21 mouse cellular contexts compared by ENCODE assay signal in genomic region chr15:88163438-88163837, GRCm38 (mm10).
A peak's percentile ranks its signal among the peaks of the same experiment; 100 is the strongest.
DNase-seq lines count a peak whose midpoint lies in the region; ATAC-seq lines count a peak whose summit lies in the region.
"Had no signal": no experiment of that assay in that cellular context is flagged by ENCODE, and none has a peak within 500 bp of the region (broad histone marks: within the 10 kb centered on the region; RNA-seq: fewer than 3 reads in every experiment).

No protein-coding gene starts in this region.

- H3K27ac ChIP-seq in hindbrain, embryonic 14.5 days, result peak overlapping the region; percentile 32; the same call in 1 of the 2 replicates
- no peak overlapping the region for H3K27ac ChIP-seq in hindbrain, embryonic 13.5 days
- 0 out of 2 replicates have a peak overlapping the region, but pooled peaks have one; percentile 27 for H3K27ac ChIP-seq in midbrain, embryonic 15.5 days
- H3K27ac ChIP-seq in midbrain, embryonic 16.5 days (ENCODE audit: low read length), result no peak overlapping the region
- no peak overlapping the region for H3K27ac ChIP-seq in heart, embryonic 10.5 days
- H3K27ac ChIP-seq: intestine, embryonic 15.5 days; left cerebral cortex, adult 2 months; neural tube, embryonic 15.5 days had no signal

- no peak overlapping the region for H3K4me2 ChIP-seq in hindbrain, embryonic 14.5 days (replicated peaks)
- H3K4me2 ChIP-seq in hindbrain, embryonic 13.5 days, result no peak overlapping the region
- H3K4me2 ChIP-seq in midbrain, embryonic 15.5 days, result no peak overlapping the region
- H3K4me2 ChIP-seq in midbrain, embryonic 16.5 days (ENCODE audit: low read length), result no peak overlapping the region
- H3K4me2 ChIP-seq: heart, embryonic 11.5 days; intestine, embryonic 15.5 days; liver, embryonic 11.5 days; neural tube, embryonic 15.5 days had no signal

- no peaks in the 10 kb centered on the region for H3K9me3 ChIP-seq in hindbrain, embryonic 14.5 days (ENCODE audit: control insufficient read depth, low read length)
- H3K9me3 ChIP-seq in hindbrain, embryonic 13.5 days, result no peaks in the 10 kb centered on the region
- no peaks in the 10 kb centered on the region for H3K9me3 ChIP-seq in midbrain, embryonic 15.5 days
- no peaks in the 10 kb centered on the region for H3K9me3 ChIP-seq in midbrain, embryonic 16.5 days (replicated peaks; ENCODE audit: control insufficient read depth, low read length, poor library complexity, severe bottlenecking)
- H3K9me3 ChIP-seq in heart, embryonic 10.5 days, result no peaks in the 10 kb centered on the region
- H3K9me3 ChIP-seq: intestine, embryonic 15.5 days; neural tube, embryonic 15.5 days had no signal

- 51% methylated on average over 3 of the region's 3 CpGs for WGBS in hindbrain, embryonic 14.5 days
- 56% methylated on average over 3 of the region's 3 CpGs for WGBS in hindbrain, embryonic 13.5 days
- 36% methylated on average over 3 of the region's 3 CpGs for WGBS in midbrain, embryonic 15.5 days
- WGBS in midbrain, embryonic 16.5 days, result 39% methylated on average over 3 of the region's 3 CpGs
- WGBS in heart, embryonic 10.5 days, result 80% methylated on average over 3 of the region's 3 CpGs

- no peak for ATAC-seq in hindbrain, embryonic 14.5 days (ENCODE audit: low FRiP score)
- no peak for ATAC-seq in hindbrain, embryonic 13.5 days (ENCODE audit: low FRiP score)
- no peak for ATAC-seq in midbrain, embryonic 15.5 days (replicated peaks)
- no peak for ATAC-seq in midbrain, embryonic 16.5 days
- ATAC-seq: intestine, embryonic 15.5 days had no signal

- no peak overlapping the region for H3K9ac ChIP-seq in hindbrain, embryonic 14.5 days
- no peak overlapping the region for H3K9ac ChIP-seq in hindbrain, embryonic 13.5 days
- H3K9ac ChIP-seq in midbrain, embryonic 15.5 days, result no peak overlapping the region
- H3K9ac ChIP-seq in midbrain, embryonic 16.5 days (ENCODE audit: low read depth, low read length), result no peak overlapping the region
- H3K9ac ChIP-seq: intestine, embryonic 15.5 days; neural tube, embryonic 15.5 days had no signal

- no peaks in the 10 kb centered on the region for H3K36me3 ChIP-seq in hindbrain, embryonic 14.5 days (replicated peaks; ENCODE audit: control insufficient read depth, insufficient read depth)
- H3K36me3 ChIP-seq in hindbrain, embryonic 13.5 days, result no peaks in the 10 kb centered on the region
- H3K36me3 ChIP-seq in midbrain, embryonic 15.5 days (replicated peaks), result no peaks in the 10 kb centered on the region
- no peaks in the 10 kb centered on the region for H3K36me3 ChIP-seq in midbrain, embryonic 16.5 days (ENCODE audit: control insufficient read depth, insufficient read depth, low read length)
- H3K36me3 ChIP-seq in heart, embryonic 10.5 days, result no peaks in the 10 kb centered on the region
- H3K36me3 ChIP-seq: intestine, embryonic 15.5 days; neural tube, embryonic 15.5 days had no signal

- H3K27me3 ChIP-seq in hindbrain, embryonic 14.5 days (ENCODE audit: control insufficient read depth, insufficient read depth, low read length), result no peaks in the 10 kb centered on the region
- H3K27me3 ChIP-seq in hindbrain, embryonic 13.5 days, result no peaks in the 10 kb centered on the region
- no peaks in the 10 kb centered on the region for H3K27me3 ChIP-seq in midbrain, embryonic 15.5 days (replicated peaks)
- H3K27me3 ChIP-seq in midbrain, embryonic 16.5 days (ENCODE audit: control insufficient read depth, insufficient read depth, low read depth, low read length), result no peaks in the 10 kb centered on the region
- H3K27me3 ChIP-seq in heart, embryonic 10.5 days (ENCODE audit: insufficient read depth, poor library complexity, severe bottlenecking), result no peaks in the 10 kb centered on the region
- H3K27me3 ChIP-seq: intestine, embryonic 15.5 days; neural tube, embryonic 15.5 days had no signal

- H3K4me3 ChIP-seq in hindbrain, embryonic 14.5 days (replicated peaks; ENCODE audit: low read length), result no peak overlapping the region
- no peak overlapping the region for H3K4me3 ChIP-seq in hindbrain, embryonic 13.5 days
- H3K4me3 ChIP-seq in midbrain, embryonic 15.5 days, result no peak overlapping the region
- H3K4me3 ChIP-seq in midbrain, embryonic 16.5 days (ENCODE audit: low read depth, low read length), result no peak overlapping the region
- H3K4me3 ChIP-seq in heart, embryonic 10.5 days, result no peak overlapping the region
- H3K4me3 ChIP-seq: intestine, embryonic 15.5 days; left cerebral cortex, adult 2 months; neural tube, embryonic 15.5 days had no signal

- 0 out of 2 replicates have a peak, but pooled peaks cover 5% of the 10 kb centered on the region for H3K4me1 ChIP-seq in hindbrain, embryonic 14.5 days (replicated peaks; ENCODE audit: control insufficient read depth, insufficient read depth, low read length)
- H3K4me1 ChIP-seq in hindbrain, embryonic 13.5 days (replicated peaks), result peaks cover 8% of the 10 kb centered on the region
- H3K4me1 ChIP-seq in midbrain, embryonic 15.5 days, result 0 out of 2 replicates have a peak, but pooled peaks cover 8% of the 10 kb centered on the region
- peaks cover 5% of the 10 kb centered on the region; the same call in 1 of the 2 replicates for H3K4me1 ChIP-seq in midbrain, embryonic 16.5 days (ENCODE audit: control insufficient read depth, insufficient read depth, low read length)
- H3K4me1 ChIP-seq in heart, embryonic 10.5 days, result no peaks in the 10 kb centered on the region
- H3K4me1 ChIP-seq: intestine, embryonic 15.5 days had no signal

- DNase-seq in cerebellum, postnatal 10 days, result peak; percentile 79 to 84
- no peak for DNase-seq in cerebellum, adult 18-20 months
- DNase-seq in hindbrain, embryonic 14.5 days (ENCODE audit: low spot score), result peak; percentile 58
- peak; percentile 43 for DNase-seq in right cerebral cortex, postnatal 4 days
- DNase-seq in heart, embryonic 10.5 days (ENCODE audit: low spot score), result no peak
- DNase-seq: adrenal gland, adult 2 months; embryo, embryonic 11 days; gastrocnemius, postnatal 36 days; heart, postnatal 10 days; kidney, adult 9 months; kidney, postnatal 25 days; lung, adult 2 months; lung, postnatal 36 days had no signal

Comparison
In these comparisons a context has a peak if more than half of its experiments do, and no peak if none do; other contexts are left out.
1. DNase-seq: peak in cerebellum, postnatal 10 days (2 of 2), hindbrain, embryonic 14.5 days (single experiment) and right cerebral cortex, postnatal 4 days (single experiment); none in cerebellum, adult 18-20 months (0 of 2) and heart, embryonic 10.5 days (single experiment).
2. H3K27ac ChIP-seq: peak in hindbrain, embryonic 14.5 days (single experiment) and midbrain, embryonic 15.5 days (single experiment); none in hindbrain, embryonic 13.5 days (single experiment), midbrain, embryonic 16.5 days (single experiment) and heart, embryonic 10.5 days (single experiment).